Mouse (Mus musculus) erythroblast, embryonic 14.5 days (primary cell): ENCODE results near the gene Rps27l.

ENCODE experiments used
- GATA1 ChIP-seq: IDR thresholded peaks from 2 replicates; pipeline ENCODE4 v1.6.1; 2012; ENCODE audit warnings: low read length, inconsistent platforms, mixed read lengths
- TAL1 ChIP-seq: IDR thresholded peaks from 3 replicates; pipeline ENCODE4 v1.6.1; 2012; ENCODE audit warnings: low read length, inconsistent platforms, mixed read lengths

DNA sequence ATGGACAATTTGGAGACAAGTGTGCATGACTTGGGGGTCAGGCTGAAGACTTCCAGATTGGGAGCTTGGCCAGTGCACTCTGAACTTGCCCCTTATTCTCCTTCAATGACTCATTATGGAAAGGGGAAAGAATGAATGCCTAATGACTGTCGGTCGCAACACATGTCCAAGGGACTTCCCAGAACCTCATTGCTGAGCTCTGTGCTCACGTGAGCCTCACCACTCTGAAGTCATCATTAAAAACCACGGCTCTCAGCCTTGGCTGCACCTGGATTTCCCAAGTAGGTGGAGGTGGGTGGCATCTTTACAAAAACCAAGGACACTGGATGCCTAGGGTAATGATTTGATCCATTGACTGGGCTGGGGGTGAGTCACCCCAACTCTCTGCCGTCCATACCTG is 44.2 kb downstream of the Rps27l start:
- no peak for TF ChIP-seq TAL1
- no peak for TF ChIP-seq GATA1
